ENCODE assay signal across 9 mouse cellular contexts in the genomic region with DNA sequence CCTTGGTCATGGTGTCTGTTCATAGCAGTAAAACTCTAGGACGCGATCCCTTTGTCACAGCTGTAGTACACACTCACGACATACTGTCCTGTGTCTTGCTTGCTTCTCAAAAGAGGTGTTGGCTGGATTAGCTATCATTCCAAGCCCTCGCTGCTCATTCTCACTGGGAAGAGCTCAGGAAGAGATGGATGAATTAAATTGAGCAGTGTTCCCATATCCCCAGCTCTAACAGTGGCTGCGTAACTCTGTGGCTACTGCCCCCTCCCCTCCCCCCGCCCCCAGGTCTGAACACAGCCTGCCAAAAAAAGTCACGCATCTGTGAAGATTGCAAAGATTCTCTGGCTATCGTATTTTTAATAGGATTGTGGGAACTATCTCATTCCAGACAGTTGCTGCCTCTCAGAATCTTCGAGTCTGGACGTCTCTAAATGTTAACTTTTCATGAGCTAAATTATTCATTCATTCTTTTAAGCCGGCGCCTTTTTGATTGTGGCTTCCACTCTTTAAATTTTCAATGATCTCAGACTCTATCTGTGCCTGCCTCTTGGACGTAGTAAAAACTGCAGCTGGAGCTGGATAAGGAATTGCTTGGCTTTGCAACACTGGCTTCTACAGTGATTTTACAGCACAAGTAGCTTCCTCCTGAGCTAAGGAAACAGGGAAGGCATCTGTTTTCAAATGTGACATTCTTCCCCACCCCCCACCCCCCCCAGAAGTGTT.
DNase-seq lines count a peak whose midpoint lies in the region; ATAC-seq lines count a peak whose summit lies in the region.
"Had no signal": no experiment of that assay in that cellular context is flagged by ENCODE, and none has a peak within 500 bp of the region (broad histone marks: within the 10 kb centered on the region; RNA-seq: fewer than 3 reads in every experiment).

No protein-coding gene starts in this region.

- no peak overlapping the region for H3K9ac ChIP-seq in kidney, embryonic 16.5 days (replicated peaks; ENCODE audit: low read length)
- no peak overlapping the region for H3K9ac ChIP-seq in embryonic facial prominence, embryonic 15.5 days
- no peak overlapping the region for H3K9ac ChIP-seq in hindbrain, embryonic 16.5 days (ENCODE audit: low read depth, low read length)
- H3K9ac ChIP-seq in stomach, embryonic 14.5 days (replicated peaks; ENCODE audit: low read depth, low read length), result no peak overlapping the region

- H3K4me3 ChIP-seq in kidney, embryonic 16.5 days (ENCODE audit: low read length), result no peak overlapping the region
- no peak overlapping the region for H3K4me3 ChIP-seq in embryonic facial prominence, embryonic 15.5 days (replicated peaks)
- no peak overlapping the region for H3K4me3 ChIP-seq in hindbrain, embryonic 16.5 days (ENCODE audit: low read length)
- no peak overlapping the region for H3K4me3 ChIP-seq in stomach, embryonic 14.5 days (ENCODE audit: low read depth, low read length)

- no peaks in the 10 kb centered on the region for H3K36me3 ChIP-seq in kidney, embryonic 16.5 days (ENCODE audit: insufficient read depth, low read length)
- no peaks in the 10 kb centered on the region for H3K36me3 ChIP-seq in embryonic facial prominence, embryonic 15.5 days
- H3K36me3 ChIP-seq in hindbrain, embryonic 16.5 days (ENCODE audit: control insufficient read depth, insufficient read depth, low read length), result no peaks in the 10 kb centered on the region
- H3K36me3 ChIP-seq in stomach, embryonic 14.5 days (ENCODE audit: control insufficient read depth, insufficient read depth, low read length), result no peaks in the 10 kb centered on the region

- no peaks in the 10 kb centered on the region for H3K27me3 ChIP-seq in kidney, embryonic 16.5 days (ENCODE audit: insufficient read depth, low read length)
- no peaks in the 10 kb centered on the region for H3K27me3 ChIP-seq in embryonic facial prominence, embryonic 15.5 days
- H3K27me3 ChIP-seq in hindbrain, embryonic 16.5 days (replicated peaks; ENCODE audit: control insufficient read depth, insufficient read depth, low read length), result no peaks in the 10 kb centered on the region
- no peaks in the 10 kb centered on the region for H3K27me3 ChIP-seq in stomach, embryonic 14.5 days (ENCODE audit: control insufficient read depth, insufficient read depth, low read length)

- no peak overlapping the region for H3K27ac ChIP-seq in kidney, embryonic 16.5 days (ENCODE audit: low read length)
- H3K27ac ChIP-seq in embryonic facial prominence, embryonic 15.5 days (replicated peaks), result no peak overlapping the region; the same call in 1 of the 2 replicates
- peak overlapping the region; percentile 56 for H3K27ac ChIP-seq in hindbrain, embryonic 16.5 days (ENCODE audit: low read depth, low read length)
- peak overlapping the region; percentile 35 for H3K27ac ChIP-seq in stomach, embryonic 14.5 days (ENCODE audit: low read length)

- DNase-seq in kidney, postnatal 25 days, result no peak
- DNase-seq in T-cell, adult 2 months (ENCODE audit: low spot score), result no peak
- DNase-seq: adrenal gland, postnatal 36 days; thymus, postnatal 25 days had no signal

- H3K4me1 ChIP-seq in kidney, embryonic 16.5 days (ENCODE audit: insufficient read depth, low read length), result peaks cover 22% of the 10 kb centered on the region
- peaks cover 13% of the 10 kb centered on the region for H3K4me1 ChIP-seq in embryonic facial prominence, embryonic 15.5 days
- H3K4me1 ChIP-seq in hindbrain, embryonic 16.5 days (ENCODE audit: control insufficient read depth, insufficient read depth, low read depth, low read length), result peaks cover 11% of the 10 kb centered on the region
- H3K4me1 ChIP-seq in stomach, embryonic 14.5 days (ENCODE audit: control insufficient read depth, insufficient read depth, low read length), result peaks cover 7% of the 10 kb centered on the region; the same call in 1 of the 2 replicates

- 46% methylated on average over 13 of the region's 13 CpGs for WGBS in kidney, embryonic 16.5 days
- WGBS in embryonic facial prominence, embryonic 15.5 days, result 37% methylated on average over 13 of the region's 13 CpGs
- WGBS in hindbrain, embryonic 16.5 days, result 51% methylated on average over 13 of the region's 13 CpGs
- 31% methylated on average over 13 of the region's 13 CpGs for WGBS in stomach, embryonic 14.5 days

- no peaks in the 10 kb centered on the region for H3K9me3 ChIP-seq in kidney, embryonic 16.5 days (ENCODE audit: low read length)
- no peaks in the 10 kb centered on the region for H3K9me3 ChIP-seq in embryonic facial prominence, embryonic 15.5 days (replicated peaks)
- H3K9me3 ChIP-seq in hindbrain, embryonic 16.5 days (ENCODE audit: control insufficient read depth, low read length), result no peaks in the 10 kb centered on the region
- no peaks in the 10 kb centered on the region for H3K9me3 ChIP-seq in stomach, embryonic 14.5 days (ENCODE audit: control insufficient read depth, low read depth, low read length)

- ATAC-seq in kidney, embryonic 16.5 days (ENCODE audit: low FRiP score, low TSS enrichment), result no peak
- no peak for ATAC-seq in embryonic facial prominence, embryonic 15.5 days (ENCODE audit: insufficient number of reproducible peaks, low FRiP score, low TSS enrichment, low read depth)
- ATAC-seq in hindbrain, embryonic 16.5 days, result 0 out of 2 replicates have a peak, but pooled peaks have one; percentile 68
- no peak for ATAC-seq in stomach, embryonic 14.5 days (ENCODE audit: insufficient number of reproducible peaks, insufficient read depth, low FRiP score, low read depth)
- no peak for ATAC-seq in CD4-positive, CD25-positive, alpha-beta regulatory T cell, adult 4 months

- peak overlapping the region; percentile 26; the same call in 1 of the 2 replicates for H3K4me2 ChIP-seq in kidney, embryonic 16.5 days (replicated peaks; ENCODE audit: low read depth, low read length)
- peak overlapping the region; percentile 33 for H3K4me2 ChIP-seq in embryonic facial prominence, embryonic 15.5 days (replicated peaks)
- H3K4me2 ChIP-seq in hindbrain, embryonic 16.5 days (ENCODE audit: low read length), result peak overlapping the region; percentile 8; the same call in 1 of the 2 replicates
- H3K4me2 ChIP-seq in stomach, embryonic 14.5 days (replicated peaks; ENCODE audit: low read depth, low read length), result peak overlapping the region; percentile 11; the same call in 1 of the 2 replicates

Comparison
In these comparisons a context has a peak if more than half of its experiments do, and no peak if none do; other contexts are left out.
1. H3K27ac ChIP-seq: peak in hindbrain, embryonic 16.5 days (single experiment) and stomach, embryonic 14.5 days (single experiment); none in kidney, embryonic 16.5 days (single experiment) and embryonic facial prominence, embryonic 15.5 days (single experiment).
2. Peak in every context shown above with its lines, with median percentiles within 50 percentile points of each other: H3K4me2 ChIP-seq.